Mouse (Mus musculus) embryo, embryonic 11 days (tissue): ENCODE measurements around the gene Nrg3.
A peak's percentile ranks its signal among the peaks of the same experiment; 100 is the strongest.

Experiments
- DNase-seq: peaks from one replicate; pipeline ENCODE4 v3.0.0-alpha.2; 2015

The Nrg3 gene

DNA sequence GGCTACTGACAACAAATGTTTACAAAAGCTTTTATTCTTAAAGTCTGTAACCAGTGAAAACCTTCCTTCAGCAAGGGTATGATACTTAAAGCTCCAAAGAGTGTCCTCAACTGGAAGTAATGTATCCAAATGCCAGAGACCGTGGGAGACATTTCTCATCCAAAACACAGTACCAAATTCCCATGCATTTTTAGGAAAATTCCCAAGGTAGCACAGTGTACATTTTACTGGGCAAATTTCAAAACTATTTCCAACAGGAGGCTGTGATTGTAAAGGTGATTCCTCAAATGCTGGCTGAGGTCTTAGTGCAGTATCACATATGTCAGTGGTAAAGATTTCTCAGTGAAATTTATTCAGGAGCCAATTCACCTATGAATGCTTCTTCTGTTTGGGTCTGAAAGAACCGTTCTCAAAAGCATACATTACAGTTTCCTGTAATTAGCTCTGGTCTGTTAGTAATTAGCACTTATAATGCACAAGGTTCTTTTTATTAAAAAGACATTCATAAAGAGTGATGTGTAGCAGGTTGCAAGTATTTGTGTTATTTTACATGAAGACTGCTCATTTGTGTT, 536.3 kb downstream of the Nrg3 start:
- DNase-seq = peak; percentile 1

DNA sequence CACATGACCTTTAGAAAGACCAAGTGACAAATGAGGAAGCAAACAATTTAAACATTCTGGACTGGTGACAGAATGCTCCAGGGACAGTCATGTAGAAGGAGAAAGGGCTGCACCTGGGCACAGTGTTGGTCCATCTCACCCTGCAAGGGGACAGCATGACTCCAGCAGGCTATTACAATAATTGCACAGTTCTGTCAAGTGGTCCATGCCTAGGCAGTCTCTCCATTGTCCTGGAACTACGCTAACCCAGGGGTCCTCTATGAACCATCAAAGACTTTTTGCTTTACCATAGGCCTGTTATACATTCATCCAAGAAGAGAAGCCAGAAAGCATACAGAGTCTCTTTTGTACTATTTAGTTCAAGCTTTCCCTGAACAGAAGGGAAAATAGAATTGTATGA, 549.2 kb downstream of the Nrg3 start:
- DNase-seq = no peak

DNA sequence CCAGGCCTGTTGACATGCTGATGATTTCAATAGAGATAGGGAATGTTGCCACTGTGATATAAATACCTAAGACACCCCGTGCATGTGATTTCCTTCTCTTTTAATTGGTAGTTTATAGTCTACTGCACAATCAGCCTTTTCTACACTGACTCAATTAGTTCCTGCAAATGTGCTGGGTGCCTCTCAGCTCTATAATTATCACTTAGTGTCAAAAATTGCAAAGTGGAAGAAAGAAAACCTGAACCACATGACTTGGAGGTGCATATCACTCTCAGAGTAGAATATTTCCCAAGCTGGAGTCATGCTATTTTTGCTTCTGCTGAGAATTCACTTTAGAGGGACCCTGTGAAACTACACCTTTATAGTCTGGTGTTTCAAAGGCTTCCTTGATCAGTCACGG, 552.1 kb downstream of the Nrg3 start:
- no peak for DNase-seq

DNA sequence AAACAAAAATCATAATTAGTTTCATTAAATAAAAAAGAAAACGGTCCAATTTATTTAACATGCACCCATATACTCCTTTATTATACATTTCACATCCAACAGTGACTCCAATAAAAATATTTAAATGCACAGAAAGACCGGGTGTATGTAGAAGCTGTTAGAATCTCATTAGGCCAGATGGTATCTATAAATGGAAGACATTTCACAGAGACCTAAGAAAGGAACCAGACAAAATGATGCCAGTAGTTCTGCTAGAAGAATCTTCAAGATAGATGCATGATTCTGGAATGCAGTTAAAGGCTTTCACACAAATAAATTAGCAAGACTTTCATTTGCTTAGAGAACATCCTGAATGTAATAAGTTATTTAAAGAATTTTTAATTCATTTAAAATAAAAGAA, 602.3 kb downstream of the Nrg3 start:
- DNase-seq = no peak

DNA sequence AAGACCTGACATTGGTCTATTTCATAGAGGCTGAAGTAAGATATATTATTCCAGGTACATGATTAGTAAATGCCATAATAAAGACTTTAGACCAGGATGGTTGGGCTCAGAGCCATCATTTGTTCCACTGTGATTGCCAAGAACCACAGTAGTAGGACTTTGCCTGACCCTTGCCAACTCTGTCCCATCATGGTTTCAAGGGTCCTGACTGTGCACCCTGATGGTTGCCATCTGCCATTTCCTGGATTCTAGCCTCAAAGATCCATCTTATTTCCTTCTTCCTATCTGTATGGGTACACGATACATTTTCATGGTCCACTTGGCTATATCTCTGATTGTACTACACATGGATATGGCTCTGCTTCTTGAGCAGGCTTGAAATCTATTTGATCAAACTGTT, 625.3 kb downstream of the Nrg3 start:
- no peak for DNase-seq

DNA sequence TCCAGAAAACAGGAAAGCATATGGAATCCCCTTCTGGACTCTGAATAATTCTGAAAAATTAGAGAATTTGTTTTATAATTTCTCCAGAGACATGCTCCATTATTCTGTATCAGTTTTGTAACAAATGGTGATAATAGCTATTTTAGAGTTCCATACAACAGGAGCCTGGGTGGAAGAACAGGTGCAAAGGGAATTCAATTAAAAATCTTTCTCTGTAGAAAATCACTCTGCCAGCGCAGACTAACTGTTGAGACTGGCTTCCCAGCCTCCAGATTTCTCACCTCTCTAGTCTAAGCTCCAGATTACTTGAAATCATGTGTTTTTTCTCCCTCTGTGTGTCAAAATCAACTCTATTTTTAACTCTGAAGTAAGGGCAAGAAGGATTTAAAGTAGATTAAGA, 625.8 kb downstream of the Nrg3 start:
- no peak for DNase-seq

DNA sequence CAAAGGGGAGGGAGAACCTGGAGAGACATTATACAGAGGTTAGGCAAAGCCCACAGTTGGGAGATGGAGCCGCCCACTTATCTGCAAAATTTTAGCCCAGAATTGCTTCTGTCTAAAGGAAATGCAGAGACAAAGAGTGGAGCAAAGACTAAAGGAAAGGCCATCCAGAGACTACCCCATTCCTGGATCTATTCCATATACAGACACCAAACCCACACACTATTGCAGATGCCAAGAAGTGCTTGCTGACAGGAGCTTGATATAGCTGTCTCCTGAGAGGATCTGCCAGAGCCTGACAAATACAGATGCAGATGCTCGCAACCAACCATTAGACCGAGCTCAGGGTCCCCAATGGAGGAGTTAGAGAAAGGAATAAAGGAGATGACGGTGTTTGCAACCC, 637.9 kb downstream of the Nrg3 start:
- no peak for DNase-seq

DNA sequence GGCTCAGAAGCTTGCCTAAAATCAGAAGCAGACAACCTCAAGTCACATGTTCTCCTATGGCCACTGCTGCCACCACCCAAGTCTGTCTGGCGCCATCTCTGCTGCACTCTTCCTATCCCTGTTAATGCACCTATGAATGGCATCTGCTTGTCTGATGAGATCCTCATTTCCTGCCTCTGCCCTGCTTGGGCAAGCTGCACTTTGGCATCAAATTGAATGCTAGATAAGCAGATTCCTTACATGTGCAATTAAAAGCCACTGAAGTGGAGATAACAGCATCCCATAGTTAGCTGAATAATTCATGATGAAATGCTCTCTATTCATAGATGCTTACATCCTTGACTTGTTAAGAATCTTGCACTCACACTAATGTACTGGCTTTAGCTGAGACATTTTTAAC, 648.0 kb downstream of the Nrg3 start:
- DNase-seq = no peak

DNA sequence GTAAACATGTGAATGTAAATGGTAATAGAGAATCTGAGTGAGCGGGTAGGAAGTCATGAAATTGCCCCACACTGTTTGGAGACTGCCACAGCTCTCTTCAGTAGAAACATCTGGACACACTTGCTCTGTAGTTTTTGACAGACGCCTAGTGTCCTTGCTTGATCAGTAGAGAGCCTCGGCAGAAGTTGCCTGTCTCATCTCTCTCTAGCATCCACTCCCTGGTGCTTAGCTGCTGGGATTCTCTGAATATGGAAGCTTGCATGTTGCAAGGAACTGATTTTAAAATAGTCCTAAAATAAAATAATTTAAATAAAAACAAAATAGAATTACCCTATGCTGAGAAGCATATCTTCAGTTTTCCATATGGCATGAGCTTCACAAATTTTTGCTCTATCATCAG, 675.9 kb downstream of the Nrg3 start:
- no peak for DNase-seq

DNA sequence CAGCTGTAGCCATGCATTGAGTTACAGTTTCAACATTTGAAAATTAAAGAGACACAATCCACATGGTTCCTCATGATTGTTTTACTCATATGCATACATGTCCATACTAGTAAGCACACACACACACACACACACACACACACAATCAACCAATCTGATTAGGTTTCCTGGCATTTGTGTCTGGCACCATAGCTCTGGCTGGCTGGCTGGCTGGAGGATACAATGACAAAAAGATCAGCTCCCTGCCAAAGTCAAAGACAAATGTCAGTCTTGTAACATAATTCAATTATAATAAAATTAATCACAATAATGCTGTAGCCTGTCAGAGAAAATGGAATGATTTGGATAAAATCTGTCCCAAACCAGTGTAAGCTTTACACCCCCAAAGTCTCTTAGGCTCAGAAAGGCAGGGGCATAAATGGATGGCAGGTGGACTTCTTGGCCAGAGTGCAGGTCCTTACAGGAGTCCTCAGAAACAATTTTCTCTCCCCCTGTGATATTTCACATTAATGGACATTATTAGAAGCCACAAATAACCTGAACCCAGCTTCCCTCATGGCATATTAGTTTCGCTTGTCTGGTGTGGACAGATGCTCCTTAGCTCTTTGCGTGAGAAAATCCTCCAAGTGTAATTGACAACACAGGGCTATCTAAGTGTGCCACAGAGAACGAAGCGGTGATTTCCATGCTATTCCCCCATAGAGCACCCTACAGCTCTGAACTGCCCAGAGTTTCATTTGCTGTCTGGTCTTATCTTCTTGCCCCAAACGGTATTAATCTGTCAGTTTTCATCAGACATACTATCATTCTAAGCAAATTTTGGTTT, 697.4 kb downstream of the Nrg3 start:
- no peak for DNase-seq

DNA sequence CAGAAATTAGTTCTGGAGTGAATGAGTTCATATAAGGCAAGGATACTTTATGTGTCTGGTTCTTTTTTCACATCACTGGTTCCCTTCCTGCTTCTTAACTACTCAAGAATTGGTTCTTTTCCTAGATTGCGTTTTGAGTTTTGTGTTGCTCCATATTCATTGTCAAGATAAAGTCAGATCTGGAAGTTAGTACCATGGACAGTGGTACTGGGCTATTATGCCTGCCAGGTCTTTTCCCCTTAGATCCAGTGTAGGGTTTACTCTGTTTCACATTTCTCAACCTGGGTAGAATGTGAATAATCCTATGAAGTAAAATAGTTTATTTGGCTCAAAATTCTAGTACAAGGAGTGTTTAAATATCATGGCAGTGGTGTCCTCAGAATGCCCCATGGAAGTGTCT, 698.1 kb downstream of the Nrg3 start:
- peak; percentile 22 for DNase-seq

DNA sequence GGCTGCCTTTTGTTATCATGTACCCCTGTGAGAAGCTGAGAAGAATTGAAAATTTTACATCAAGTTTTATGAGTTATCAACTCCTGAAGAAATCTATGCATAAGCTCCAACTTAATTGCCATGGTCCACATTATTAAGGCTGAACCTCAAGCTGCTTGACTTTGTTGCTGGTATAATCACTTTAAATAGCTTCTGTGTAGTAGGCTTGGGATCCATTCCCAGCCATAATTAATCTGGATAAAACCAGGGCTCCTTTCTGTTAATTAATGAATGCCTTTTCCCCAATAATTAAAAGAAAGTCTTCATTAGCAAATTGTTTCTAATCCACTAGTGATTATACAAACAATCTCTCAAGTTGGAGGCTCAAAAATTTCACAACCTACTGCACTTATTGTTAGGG, 742.4 kb downstream of the Nrg3 start:
- DNase-seq = no peak

DNA sequence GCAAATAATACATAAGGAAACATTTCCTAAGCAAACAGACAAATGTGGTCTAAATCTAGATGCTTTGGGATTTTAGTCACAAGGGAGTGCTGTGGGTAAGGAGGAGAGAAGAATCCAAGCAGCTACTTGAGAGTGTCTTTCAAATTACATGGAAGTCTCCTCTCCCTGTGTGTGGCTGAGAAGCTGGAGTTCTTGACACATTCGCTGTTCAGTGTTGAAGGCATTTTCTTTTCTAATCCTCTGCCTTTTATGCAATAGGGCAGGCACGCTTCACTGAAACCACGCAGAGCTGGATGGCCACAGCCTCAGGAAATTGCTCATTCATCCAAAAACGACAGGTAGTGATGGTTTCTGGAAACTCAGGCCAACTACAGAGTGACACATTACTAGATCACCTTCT, 769.0 kb downstream of the Nrg3 start:
- peak; percentile 6 for DNase-seq

DNA sequence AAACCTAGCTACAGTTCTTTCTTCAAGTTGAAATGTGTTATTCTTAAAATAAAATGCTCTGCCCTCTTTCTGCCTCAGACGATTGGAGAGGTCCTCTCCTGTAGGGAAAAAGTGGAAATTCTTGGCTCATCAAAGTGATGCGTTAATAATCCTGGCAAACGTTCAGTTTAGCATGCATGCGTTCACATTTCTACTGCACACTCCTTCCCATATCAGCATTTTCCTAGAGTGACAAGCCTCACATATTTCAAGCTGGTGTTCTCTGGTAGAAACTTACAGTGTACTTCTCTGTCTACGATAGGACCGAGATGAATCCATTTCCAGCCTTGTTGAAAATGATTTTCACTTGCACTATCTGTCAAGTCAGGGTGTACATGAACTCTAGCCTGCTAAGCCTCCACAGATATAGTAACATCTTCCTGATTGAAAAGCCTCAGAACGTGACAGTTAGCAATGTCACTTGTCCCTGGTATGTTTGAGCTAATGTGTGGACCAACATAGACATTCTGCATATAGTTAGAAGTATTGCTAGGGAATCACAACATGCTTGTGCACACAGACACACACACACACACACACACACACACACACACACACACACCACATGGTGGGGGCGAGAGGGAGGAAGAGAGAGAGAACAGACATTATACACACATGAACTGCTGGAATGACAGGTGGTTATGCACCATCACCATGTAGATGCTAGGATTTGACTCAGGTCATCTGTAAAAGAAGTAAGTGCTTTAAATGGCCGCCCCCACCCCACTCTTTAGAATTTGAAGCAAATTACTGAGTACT, 770.1 kb downstream of the Nrg3 start:
- DNase-seq = no peak

DNA sequence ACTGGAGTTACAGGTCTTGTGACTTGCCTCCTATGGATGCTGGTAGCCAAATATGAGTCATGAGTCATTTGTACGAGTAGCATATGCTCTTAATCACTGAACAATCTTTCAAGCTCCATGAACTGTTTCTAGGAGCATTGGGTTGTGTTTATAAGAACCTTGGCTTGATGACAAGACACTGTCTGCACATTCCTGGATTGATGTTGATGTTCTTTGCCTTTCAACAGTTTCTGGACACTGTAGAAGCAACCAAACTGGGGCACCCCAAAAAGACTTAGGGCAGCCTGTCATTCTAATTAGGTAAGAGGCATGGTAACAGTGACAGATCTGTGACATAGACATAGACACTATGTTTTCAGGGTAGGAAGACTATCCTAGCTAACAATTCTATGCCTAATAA, 771.5 kb downstream of the Nrg3 start:
- no peak for DNase-seq

DNA sequence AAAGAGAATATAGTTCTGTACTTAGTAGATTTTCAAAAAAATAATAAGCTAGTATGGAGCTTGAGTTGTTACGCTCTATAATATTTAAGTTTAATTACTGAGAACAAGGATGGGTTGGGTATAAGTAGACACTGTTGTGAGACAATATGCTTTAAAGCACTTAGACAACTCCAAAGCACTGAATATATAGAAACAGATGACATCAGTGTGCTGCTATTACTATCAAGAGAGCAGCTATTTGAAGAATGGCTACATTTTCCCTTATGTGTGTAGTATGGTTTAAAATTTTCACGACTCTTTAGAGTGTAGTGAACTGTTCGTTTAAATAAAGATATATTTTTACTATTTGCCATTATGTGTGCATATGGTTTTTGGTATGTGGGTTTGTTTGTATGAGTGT, 771.9 kb downstream of the Nrg3 start:
- no peak for DNase-seq

DNA sequence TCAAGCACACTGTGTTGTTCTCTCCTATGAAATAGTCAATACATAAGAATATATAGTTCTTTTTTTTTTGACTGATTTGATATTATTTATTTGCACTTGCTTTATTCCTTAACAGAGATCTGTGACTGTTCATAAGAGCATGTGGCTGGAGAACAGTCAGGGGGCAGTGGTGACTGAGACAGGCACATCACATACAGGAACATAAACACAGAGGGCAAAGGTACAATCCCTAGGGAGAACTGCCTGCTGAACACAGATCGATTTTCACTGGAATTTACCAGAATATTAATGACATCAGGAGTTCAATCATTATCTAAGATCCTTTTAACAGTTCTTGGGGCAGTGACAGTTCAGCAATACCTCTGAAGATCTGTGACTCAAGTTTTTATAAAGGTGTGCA, 812.9 kb downstream of the Nrg3 start:
- peak; percentile 4 for DNase-seq

DNA sequence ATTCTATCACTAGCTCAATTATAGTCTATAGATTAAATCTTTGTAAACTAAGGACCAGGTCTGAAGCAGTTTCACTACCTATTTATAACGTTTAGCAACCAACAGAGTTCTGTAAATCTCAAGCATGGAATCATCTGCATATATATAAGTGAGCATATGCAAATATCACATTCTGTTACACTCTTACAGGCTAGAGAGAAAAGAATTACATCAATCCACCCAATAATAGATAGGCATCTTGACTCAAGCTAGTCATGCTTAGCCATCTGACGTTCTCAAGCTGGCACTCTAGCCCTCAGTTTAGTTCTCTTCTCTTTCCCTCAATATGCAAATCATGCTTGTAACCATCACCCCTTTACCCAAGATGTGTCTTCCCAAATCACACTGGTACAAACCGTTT, 835.8 kb downstream of the Nrg3 start:
- DNase-seq = no peak

DNA sequence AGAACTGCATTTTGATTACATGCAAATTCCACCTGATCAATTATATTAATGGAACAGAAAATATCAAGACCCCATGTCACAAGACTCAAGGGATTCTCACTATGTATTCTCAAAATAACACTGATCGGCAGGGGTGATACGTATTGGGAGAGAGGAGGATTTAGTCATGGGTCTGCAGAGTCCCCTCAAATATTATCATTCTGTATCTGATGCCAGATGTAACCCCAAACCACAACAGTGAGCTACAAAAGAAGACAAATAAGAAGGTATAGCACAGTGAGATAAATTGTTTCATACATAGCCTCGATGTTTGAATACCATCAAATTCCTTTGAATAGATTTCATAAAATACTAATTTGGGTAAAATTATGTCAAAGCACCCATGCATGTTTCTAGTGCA, 842.8 kb downstream of the Nrg3 start:
- DNase-seq = no peak

DNA sequence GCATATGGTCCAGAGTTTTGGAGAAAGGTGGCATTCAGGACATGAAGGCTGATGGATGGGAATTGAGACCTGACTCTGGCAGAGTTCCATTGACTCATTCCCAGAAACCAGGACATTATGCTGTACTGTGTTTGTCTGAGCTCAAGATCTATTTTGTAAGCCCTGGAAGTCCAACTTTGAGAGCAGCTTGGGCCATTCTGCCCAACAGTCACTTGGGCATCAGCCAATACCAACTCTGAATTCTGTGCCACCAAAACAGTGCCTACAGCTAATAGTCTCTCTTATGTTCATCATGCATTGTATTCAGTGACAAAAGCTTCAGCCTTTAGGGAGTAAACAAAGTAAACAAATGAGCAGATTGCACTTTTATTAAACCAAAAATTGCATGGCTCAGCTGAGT, 843.2 kb downstream of the Nrg3 start:
- no peak for DNase-seq

DNA sequence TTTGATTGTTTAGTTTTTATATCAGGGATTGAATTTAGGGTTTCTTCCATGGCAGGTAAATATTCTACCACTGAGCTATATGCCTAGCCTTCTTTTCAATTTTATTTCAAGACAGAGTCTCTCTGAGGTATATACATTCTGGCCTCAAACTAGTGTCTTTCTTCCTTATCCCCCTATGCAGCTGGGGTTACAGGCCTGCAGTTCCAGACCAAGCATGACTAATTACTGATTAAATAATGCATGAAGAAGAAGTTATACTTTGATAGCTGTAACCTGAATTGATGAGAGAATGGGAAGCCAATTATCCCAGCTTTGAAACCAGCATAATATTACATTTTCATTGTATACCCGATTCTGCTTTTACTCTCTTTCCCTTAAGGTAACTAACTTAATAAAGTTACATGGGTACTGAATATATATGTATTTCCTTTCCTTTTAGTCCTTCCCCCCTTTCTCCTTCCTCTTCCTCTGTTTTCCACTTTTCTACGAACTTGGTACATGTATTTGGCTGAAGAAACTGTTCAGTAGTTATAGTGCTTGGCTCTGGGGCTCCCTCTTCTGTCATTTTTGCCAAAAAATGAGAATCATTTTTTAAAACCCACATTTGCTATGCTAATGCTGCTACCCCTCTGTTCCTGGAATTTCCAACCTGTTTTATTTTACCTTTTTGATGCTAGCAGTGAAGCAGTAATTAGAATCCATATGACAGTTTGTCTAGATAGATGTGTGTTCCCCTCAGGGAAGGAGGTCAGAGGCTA, 843.8 kb downstream of the Nrg3 start:
- DNase-seq = no peak

DNA sequence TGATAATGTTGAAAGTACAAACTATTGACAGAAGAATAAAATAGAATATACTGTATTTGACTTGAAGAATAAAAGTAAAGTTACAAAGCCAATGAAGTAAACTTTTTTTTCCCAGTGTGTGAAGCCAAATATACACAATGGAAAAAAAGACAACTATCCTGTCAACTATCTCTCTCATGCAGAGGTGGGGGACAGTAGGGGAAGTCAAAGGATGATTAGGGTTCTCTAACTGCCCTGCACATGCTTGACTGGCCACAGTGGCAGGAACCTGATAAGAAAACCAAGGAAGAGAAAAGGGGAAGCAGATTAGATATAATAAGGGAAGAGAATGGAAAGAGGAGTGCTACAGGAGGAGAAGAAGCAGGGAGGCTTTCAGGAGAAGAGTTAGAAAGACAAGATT, 855.9 kb downstream of the Nrg3 start:
- DNase-seq = no peak

DNA sequence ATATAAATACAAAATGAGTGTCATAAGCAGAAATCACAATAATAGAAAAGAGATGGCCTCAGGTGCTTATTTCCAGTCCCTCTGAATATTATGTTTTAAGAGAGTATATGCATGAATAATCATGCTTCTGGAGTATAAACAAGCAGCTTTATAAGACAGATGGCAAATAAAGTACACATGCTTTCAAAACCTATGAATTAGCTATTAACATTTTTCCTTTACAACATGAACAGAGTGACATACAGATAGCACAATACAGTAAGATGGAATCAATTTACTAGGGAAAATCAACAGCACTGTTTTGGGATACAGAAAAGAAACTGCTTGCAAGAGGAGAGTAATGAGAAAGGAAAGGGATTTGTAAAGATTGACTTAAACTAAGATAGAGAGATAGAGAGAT, 875.2 kb downstream of the Nrg3 start:
- no peak for DNase-seq
